Mouse (Mus musculus) ovary, postnatal 10 days (tissue): ENCODE results near the gene Gapvd1.
"Not testable (repeated sequence)": the region's sequence is repeated elsewhere in the genome, so short reads cannot be mapped to it uniquely, and the experiment has no call there.

Experiments
- DNase-seq: peaks from one replicate; pipeline ENCODE4 v3.0.0; 2022; ENCODE audit warnings: low spot score

Gapvd1 gene

GRCm38 (mm10) chr2:34754551-34755358 is at the start of gene Gapvd1:
Gene Gapvd1, minus strand, starts transcription at chr2:34755232.
- no peak for DNase-seq

GRCm38 (mm10) chr2:34804815-34805214 is 49.8 kb upstream of the Gapvd1 start:
- no peak for DNase-seq

- DNase-seq: no peak
These were observed 49.1 kb upstream of the Gapvd1 start for GRCm38 (mm10) chr2:34804172-34804571.

- DNase-seq: no peak
These were observed 48.7 kb upstream of the Gapvd1 start for GRCm38 (mm10) chr2:34803746-34804145.

GRCm38 (mm10) chr2:34802565-34803245 is 47.7 kb upstream of the Gapvd1 start:
- DNase-seq: not testable (repeated sequence)

- peak; percentile 86 for DNase-seq
These were observed 46.8 kb upstream of the Gapvd1 start for GRCm38 (mm10) chr2:34801516-34802482.

- no peak for DNase-seq
These were observed 45.3 kb upstream of the Gapvd1 start for GRCm38 (mm10) chr2:34800371-34800770.

- peak; percentile 53 for DNase-seq
These were observed 44.6 kb upstream of the Gapvd1 start, which contains the start of gene Rabepk for GRCm38 (mm10) chr2:34799357-34800256. Gene Rabepk, minus strand, starts transcription at chr2:34799912.

GRCm38 (mm10) chr2:34795426-34795825 is 40.4 kb upstream of the Gapvd1 start:
- DNase-seq: no peak

GRCm38 (mm10) chr2:34794511-34794910 is 39.5 kb upstream of the Gapvd1 start:
- no peak for DNase-seq

GRCm38 (mm10) chr2:34792543-34792942 is 37.5 kb upstream of the Gapvd1 start:
- DNase-seq: not testable (repeated sequence)

- no peak for DNase-seq
These were observed 35.2 kb upstream of the Gapvd1 start for GRCm38 (mm10) chr2:34790282-34790681.

GRCm38 (mm10) chr2:34784085-34784484 is 29.1 kb upstream of the Gapvd1 start:
- no peak for DNase-seq

- no peak for DNase-seq
These were observed 28.3 kb upstream of the Gapvd1 start for GRCm38 (mm10) chr2:34783064-34784020.

GRCm38 (mm10) chr2:34777237-34777868 is 22.3 kb upstream of the Gapvd1 start:
- DNase-seq: no peak

- DNase-seq: no peak
These were observed 19.5 kb upstream of the Gapvd1 start for GRCm38 (mm10) chr2:34774493-34774892.

GRCm38 (mm10) chr2:34773673-34774072 is 18.6 kb upstream of the Gapvd1 start:
- DNase-seq: no peak

- no peak for DNase-seq
These were observed 17.5 kb upstream of the Gapvd1 start for GRCm38 (mm10) chr2:34772252-34773235.
